Mouse (Mus musculus) G1E (cell line): ENCODE measurements around the gene Aox4.

Experiments used
- CTCF ChIP-seq: IDR thresholded peaks from 2 replicates; pipeline ENCODE4 v1.5.1; 2012; ENCODE audit warnings: low read depth, low read length, inconsistent platforms, mixed read lengths
- GATA1 ChIP-seq: IDR thresholded peaks from 2 replicates; pipeline ENCODE4 v1.6.1; 2012; ENCODE audit warnings: borderline replicate concordance, low read length, inconsistent platforms, mixed read lengths
- TAL1 ChIP-seq: conservative IDR thresholded peaks from 2 replicates; pipeline ENCODE4 v1.6.1; 2012; ENCODE audit warnings: low read depth, low read length, inconsistent platforms, mixed read lengths

DNA sequence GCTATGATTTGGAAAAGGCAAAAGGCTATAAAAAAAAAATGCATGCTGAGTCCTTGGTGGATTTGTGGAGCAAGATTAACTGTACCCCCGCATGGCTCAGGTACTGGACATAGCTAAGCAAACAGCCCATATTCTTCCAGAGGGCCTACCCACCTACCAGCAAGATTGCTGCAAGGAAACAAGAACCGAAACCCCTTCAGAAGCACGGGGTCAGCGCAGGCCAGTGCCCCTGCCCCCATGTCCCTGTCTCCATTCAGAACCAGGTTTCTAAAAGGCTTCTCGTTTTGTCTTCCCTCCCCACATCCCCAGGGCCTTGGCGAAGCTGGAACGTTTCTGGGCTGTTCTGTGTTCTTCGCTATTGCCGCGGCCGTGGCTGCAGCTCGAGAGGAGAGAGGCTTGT, 15.9 kb upstream of the Aox4 start:
- TF ChIP-seq CTCF (no peak), GATA1 (no peak), TAL1 (no peak)
